Mouse (Mus musculus) stomach, embryonic 16.5 days (tissue): ENCODE measurements around the gene Abl1. TPM values are rescaled to one million over a fixed set of nuclear protein-coding genes. Genes with fewer than 3 reads are reported as not detected.
"Not testable (repeated sequence)": the region's sequence is repeated elsewhere in the genome, so short reads cannot be mapped to it uniquely, and the experiment has no call there.

Experiments
- ATAC-seq: fragments of 200-750 bp; cut with Nextera tagmentation; 2 replicates; pipeline ENCODE4 v1.8.0; 2017; ENCODE audit warnings: moderate number of reproducible peaks, moderate TSS enrichment; ENCODE audit not compliant: insufficient read depth, low FRiP score
- H3K27ac ChIP-seq: fragments of 300-500 bp; sonication (generic); 2 replicates; pipeline ENCODE4 v1.5.1; 2014; ENCODE audit warnings: low read length
- H3K27me3 ChIP-seq: fragments of 300-500 bp; sonication (generic); 2 replicates; pipeline ENCODE4 v1.6.1; 2014; ENCODE audit warnings: low read length, control low read depth, mixed read lengths; ENCODE audit not compliant: control insufficient read depth, insufficient read depth
- H3K36me3 ChIP-seq: fragments of 300-500 bp; sonication (generic); 2 replicates; pipeline ENCODE4 v1.6.1; 2014; ENCODE audit warnings: low read length; ENCODE audit not compliant: control insufficient read depth, insufficient read depth
- H3K4me1 ChIP-seq: fragments of 300-500 bp; sonication (generic); 2 replicates; pipeline ENCODE4 v1.6.1; 2014; ENCODE audit warnings: low read length, control low read depth, mixed read lengths; ENCODE audit not compliant: control insufficient read depth, insufficient read depth
- H3K4me2 ChIP-seq: fragments of 300-500 bp; sonication (generic); 2 replicates; pipeline ENCODE4 v1.6.1; 2014; ENCODE audit warnings: low read depth, low read length, mixed read lengths
- H3K4me3 ChIP-seq: fragments of 300-500 bp; sonication (generic); replicated peaks from 2 replicates; pipeline ENCODE4 v1.5.1; 2014; ENCODE audit warnings: mild to moderate bottlenecking, low read length
- H3K9ac ChIP-seq: fragments of 300-500 bp; sonication (generic); 2 replicates; pipeline ENCODE4 v1.6.1; 2014; ENCODE audit warnings: low read length
- H3K9me3 ChIP-seq: fragments of 300-500 bp; sonication (generic); replicated peaks from 2 replicates; pipeline ENCODE4 v1.6.1; 2016; ENCODE audit warnings: low read length, control low read depth; ENCODE audit not compliant: control insufficient read depth
- WGBS: fragments of 180-500 bp; shearing (Covaris S2); extraction: QIAGEN DNeasy Blood & Tissue Kit; methylation state at CpG from one replicate; pipeline ENCODE4 v1.1.7; 2014; 5-methylcytosine and 5-hydroxymethylcytosine counted together
- polyA plus RNA-seq: library from polyadenylated mRNA; unstranded; fragments of >200 nt; fragmentation: Nextera tagmentation; extraction: Ambion mirVana; gene quantifications from 2 replicates; pipeline ENCODE4 v1.2.1, GENCODE M21; 2015

Gene Abl1
- polyA plus RNA-seq, 1 experiment from 2014 or later, result 30.4 TPM

- H3K9ac ChIP-seq, H3K4me2 ChIP-seq, H3K4me1 ChIP-seq, H3K27me3 ChIP-seq, H3K4me3 ChIP-seq, H3K9me3 ChIP-seq, ATAC-seq, H3K27ac ChIP-seq: not testable (repeated sequence)
- H3K36me3 ChIP-seq, result peaks cover 17% of the 10 kb centered on the region
- WGBS, result 80% methylated on average over 15 of the region's 15 CpGs
Measured at GRCm38 (mm10) chr2:31681051-31681707, 7.0 kb upstream of the Abl1 start.

GRCm38 (mm10) chr2:31681731-31682235 lies 6.4 kb upstream of the Abl1 start:
- Histone ChIP-seq H3K27ac (no peak overlapping the region), H3K36me3 (peaks cover 17% of the 10 kb centered on the region), H3K4me1 (no peaks in the 10 kb centered on the region), H3K4me3 (no peak overlapping the region), H3K9me3 (no peaks in the 10 kb centered on the region), H3K27me3 (no peaks in the 10 kb centered on the region), H3K4me2 (no peak overlapping the region), H3K9ac (no peak overlapping the region)
- WGBS, result 81% methylated on average over 6 of the region's 6 CpGs
- ATAC-seq, result no peak

- Histone ChIP-seq H3K27me3 (no peaks in the 10 kb centered on the region), H3K4me1 (no peaks in the 10 kb centered on the region), H3K4me3 (no peak overlapping the region), H3K27ac (no peak overlapping the region), H3K4me2 (no peak overlapping the region), H3K36me3 (peaks cover 8% of the 10 kb centered on the region; the same call in 1 of the 2 replicates), H3K9me3 (no peaks in the 10 kb centered on the region), H3K9ac (no peak overlapping the region)
- ATAC-seq, result no peak
- 21% methylated on average over 2 of the region's 2 CpGs for WGBS
Measured at GRCm38 (mm10) chr2:31683666-31684065, 4.5 kb upstream of the Abl1 start.

DNA sequence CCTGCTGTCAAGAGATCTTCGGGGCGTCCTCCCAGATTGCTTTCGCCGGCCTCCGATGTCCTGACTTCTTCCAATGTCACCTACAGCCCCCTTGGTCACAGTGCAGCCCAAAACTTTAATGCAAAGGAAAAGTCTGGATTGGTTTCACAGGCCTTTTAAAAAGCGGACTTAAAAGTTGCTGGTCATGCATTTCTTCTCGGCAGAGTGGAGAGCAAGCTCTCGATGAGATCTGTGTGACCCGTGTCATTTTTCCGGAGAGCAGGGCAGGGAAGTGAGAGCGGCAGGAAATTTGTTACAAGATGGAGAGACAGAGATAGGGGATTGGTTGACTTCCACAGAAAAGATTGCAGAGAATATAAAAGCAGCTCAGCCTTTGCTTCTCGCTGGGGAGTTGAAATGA lies 869 bp downstream of the Abl1 start:
- Histone ChIP-seq H3K4me3 (peak overlapping the region; percentile 99), H3K4me1 (peaks cover 16% of the 10 kb centered on the region; the same call in 1 of the 2 replicates), H3K27ac (peak overlapping the region; percentile 96), H3K36me3 (no peaks in the 10 kb centered on the region), H3K4me2 (peak overlapping the region; percentile 90), H3K9ac (peak overlapping the region; percentile 98), H3K9me3 (no peaks in the 10 kb centered on the region), H3K27me3 (no peaks in the 10 kb centered on the region)
- ATAC-seq, result no peak
- WGBS, result under 1% methylated on average over 12 of the region's 12 CpGs

DNA sequence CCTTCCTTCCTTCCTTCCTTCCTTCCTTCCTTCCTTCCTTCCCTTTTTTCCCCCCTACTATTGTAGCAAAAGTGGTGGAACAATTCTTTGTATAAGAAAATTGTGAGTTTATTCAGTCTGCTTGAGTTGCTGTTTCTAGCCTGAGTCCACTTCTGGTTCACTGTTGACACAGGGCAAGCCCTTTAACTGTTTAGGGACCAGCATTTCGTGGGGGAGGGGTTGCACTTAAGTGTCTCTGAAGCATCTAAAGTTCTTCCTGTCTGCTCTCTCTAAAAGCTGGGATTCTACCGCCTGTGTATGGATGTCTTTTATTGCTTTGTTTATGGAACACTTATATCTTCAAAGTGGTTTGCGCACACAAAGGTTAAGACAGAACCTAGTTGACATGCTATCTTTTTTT lies 1.9 kb downstream of the Abl1 start:
- H3K4me3 ChIP-seq, result peak overlapping the region; percentile 99
- peak overlapping the region; percentile 90 for H3K4me2 ChIP-seq
- no peaks in the 10 kb centered on the region for H3K9me3 ChIP-seq
- no peak overlapping the region for H3K27ac ChIP-seq
- WGBS, result 31% methylated on average over 3 of the region's 3 CpGs
- H3K36me3 ChIP-seq, result no peaks in the 10 kb centered on the region
- H3K27me3 ChIP-seq, result no peaks in the 10 kb centered on the region
- H3K9ac ChIP-seq, result no peak overlapping the region
- H3K4me1 ChIP-seq, result peaks cover 16% of the 10 kb centered on the region; the same call in 1 of the 2 replicates
- no peak for ATAC-seq

DNA sequence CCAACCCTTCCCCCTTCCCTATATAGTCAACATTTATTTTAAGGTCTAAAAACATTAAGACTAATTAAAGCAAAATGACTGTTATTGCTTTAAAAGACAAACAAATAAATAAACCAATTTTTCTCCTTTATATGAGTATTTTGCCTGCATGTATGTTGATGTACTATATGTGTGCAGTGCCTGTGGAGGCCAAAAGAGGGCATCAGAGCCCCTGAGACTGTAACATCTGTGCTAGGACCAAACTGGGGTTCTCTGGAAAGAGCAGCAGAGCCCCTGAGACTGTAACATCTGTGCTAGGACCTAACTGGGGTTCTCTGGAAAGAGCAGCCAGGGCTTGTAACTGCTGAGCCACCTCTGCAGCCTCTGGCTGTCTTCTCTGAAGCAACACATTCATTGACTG lies 10.0 kb downstream of the Abl1 start:
- Histone ChIP-seq H3K27ac (no peak overlapping the region), H3K4me3 (no peak overlapping the region), H3K9me3 (no peaks in the 10 kb centered on the region), H3K4me2 (no peak overlapping the region), H3K9ac (no peak overlapping the region), H3K27me3 (no peaks in the 10 kb centered on the region), H3K4me1 (no peaks in the 10 kb centered on the region), H3K36me3 (peaks cover 9% of the 10 kb centered on the region; the same call in 1 of the 2 replicates)
- ATAC-seq, result no peak

DNA sequence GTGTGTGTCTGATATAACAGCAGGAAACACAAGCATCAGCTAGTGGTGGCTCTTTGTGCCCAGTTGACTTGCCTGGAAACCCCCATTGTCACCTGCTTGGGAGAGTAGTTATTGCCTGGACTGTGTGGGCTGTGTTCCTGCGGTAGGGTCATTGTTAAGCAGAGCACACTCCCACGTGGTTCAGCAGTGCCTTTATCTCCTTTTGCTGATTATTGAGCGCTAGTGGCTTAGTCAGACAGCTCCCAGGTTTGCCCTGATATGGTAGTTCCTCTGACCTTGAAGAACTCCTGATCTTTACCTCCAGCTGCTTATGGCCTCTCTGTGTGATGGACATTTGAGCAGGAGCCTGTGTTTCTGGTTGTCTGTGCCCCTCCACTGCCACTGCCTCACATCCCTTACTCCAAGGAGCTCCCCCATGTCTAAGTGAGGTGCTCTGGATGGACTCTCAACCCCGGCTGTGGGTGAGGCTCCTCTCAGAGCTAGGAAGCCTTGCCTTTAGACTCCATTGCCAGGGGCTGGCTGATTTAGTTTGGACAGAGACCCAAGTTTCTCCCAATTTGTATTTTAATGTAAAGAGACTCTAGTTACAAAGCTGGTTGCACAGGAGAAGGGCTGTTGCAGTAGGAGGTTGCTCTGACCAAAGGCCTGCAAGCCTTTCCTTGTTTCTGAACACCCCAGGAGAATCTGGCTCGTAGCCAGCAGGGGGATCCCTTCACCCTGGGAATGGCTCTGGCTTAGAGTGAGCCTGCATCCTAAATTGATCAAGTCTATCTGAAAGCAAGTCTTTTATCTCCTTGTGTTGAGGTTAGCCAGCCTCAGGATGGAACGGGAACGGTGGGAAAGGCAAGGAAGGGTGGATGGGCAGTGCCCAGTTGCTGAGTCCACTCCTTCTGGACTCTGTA lies 12.6 kb downstream of the Abl1 start:
- 35% methylated on average over 7 of the region's 7 CpGs for WGBS
- Histone ChIP-seq H3K9me3 (no peaks in the 10 kb centered on the region), H3K4me3 (no peak overlapping the region), H3K27me3 (no peaks in the 10 kb centered on the region), H3K4me2 (no peak overlapping the region), H3K27ac (peak overlapping the region; percentile 19), H3K9ac (no peak overlapping the region), H3K36me3 (0 out of 2 replicates have a peak, but pooled peaks cover 3% of the 10 kb centered on the region), H3K4me1 (no peaks in the 10 kb centered on the region)
- ATAC-seq, result peak; percentile 92

GRCm38 (mm10) chr2:31703226-31703625 lies 15.1 kb downstream of the Abl1 start:
- H3K4me1 ChIP-seq, result no peaks in the 10 kb centered on the region
- H3K4me2 ChIP-seq, result no peak overlapping the region
- H3K4me3 ChIP-seq, result no peak overlapping the region
- no peaks in the 10 kb centered on the region for H3K9me3 ChIP-seq
- H3K27me3 ChIP-seq, result no peaks in the 10 kb centered on the region
- no peak overlapping the region; the same call in 1 of the 2 replicates for H3K27ac ChIP-seq
- no peak overlapping the region for H3K9ac ChIP-seq
- no peak for ATAC-seq
- H3K36me3 ChIP-seq, result no peaks in the 10 kb centered on the region

DNA sequence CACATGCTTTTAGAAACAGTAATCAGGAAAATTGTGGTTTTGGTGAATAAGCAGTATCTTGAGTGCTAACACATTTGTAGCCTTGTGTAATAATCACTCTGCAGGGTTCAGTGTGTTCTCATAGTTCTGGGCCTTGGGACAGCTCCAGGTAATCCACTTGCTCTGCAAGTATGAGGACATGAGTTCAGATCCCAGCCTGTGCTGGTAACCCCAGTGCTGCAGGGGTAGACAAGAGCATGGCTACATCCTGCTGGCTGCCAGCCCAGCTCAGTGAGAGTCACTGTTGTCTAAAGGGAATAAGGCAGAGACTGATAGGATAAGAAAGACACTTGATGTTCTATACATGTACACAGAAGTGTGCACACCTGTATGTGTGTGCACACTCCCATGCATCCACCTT lies 17.7 kb downstream of the Abl1 start:
- Histone ChIP-seq H3K9ac (no peak overlapping the region), H3K4me1 (no peaks in the 10 kb centered on the region), H3K36me3 (no peaks in the 10 kb centered on the region), H3K4me2 (no peak overlapping the region), H3K27me3 (no peaks in the 10 kb centered on the region), H3K27ac (no peak overlapping the region), H3K4me3 (no peak overlapping the region), H3K9me3 (no peaks in the 10 kb centered on the region)
- ATAC-seq, result no peak
